Mouse (Mus musculus): ENCODE results near the gene Ctsg.
"Not testable (repeated sequence)": the region's sequence is repeated elsewhere in the genome, so short reads cannot be mapped to it uniquely, and the experiment has no call there.

Ctsg gene

GRCm38 (mm10) chr14:56102386-56102785, at the start of gene Ctsg:
Gene Ctsg (minus strand): TSS chr14:56102574.
- DNase-seq (ENCODE audit: low read depth, low spot score) = no peak

DNA sequence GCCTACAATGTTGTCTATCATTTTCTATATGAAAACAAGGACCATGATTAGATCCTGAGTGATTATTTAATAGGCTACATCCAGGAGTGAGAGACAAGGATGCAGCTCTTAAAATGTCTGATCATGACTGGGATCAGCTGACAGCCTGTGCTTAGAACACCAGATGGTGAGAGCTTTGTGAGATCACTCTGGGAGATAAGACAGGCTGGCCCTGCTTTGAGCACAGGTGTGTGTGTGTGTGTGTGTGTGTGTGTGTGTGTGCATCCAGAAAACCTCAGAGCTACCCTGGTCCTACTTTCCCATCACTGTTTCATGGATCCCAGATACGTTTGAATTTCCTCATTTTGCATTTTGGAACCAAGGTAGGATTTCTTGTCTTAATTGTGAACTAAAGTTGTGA, 31.3 kb upstream of the Ctsg start:
- not testable (repeated sequence) for DNase-seq (ENCODE audit: low read depth, low spot score)

DNA sequence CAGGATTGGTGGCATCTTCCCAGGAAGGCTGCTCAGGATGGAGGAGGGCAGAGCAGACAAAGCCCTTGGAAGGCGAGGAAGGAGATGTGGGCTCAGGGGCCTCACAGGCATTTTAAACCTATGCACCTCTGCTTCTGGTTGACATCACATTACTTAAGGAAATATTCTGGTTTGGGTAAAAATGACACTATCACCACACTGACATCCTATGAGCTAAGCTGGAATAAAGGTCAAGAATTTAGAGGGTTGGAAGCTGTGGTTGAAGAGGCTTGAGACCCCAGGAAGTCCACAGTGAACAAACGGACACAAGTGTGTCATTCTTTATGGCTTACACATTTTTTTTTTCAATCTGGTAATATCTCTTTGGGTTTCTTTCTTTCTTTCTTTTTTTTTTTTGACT, 30.1 kb upstream of the Ctsg start, which contains the start of gene Gzmd:
Gzmd (minus strand) TSS at position 101 of the 400 bp plus-strand sequence.
- DNase-seq (ENCODE audit: low read depth, low spot score) = not testable (repeated sequence)

DNA sequence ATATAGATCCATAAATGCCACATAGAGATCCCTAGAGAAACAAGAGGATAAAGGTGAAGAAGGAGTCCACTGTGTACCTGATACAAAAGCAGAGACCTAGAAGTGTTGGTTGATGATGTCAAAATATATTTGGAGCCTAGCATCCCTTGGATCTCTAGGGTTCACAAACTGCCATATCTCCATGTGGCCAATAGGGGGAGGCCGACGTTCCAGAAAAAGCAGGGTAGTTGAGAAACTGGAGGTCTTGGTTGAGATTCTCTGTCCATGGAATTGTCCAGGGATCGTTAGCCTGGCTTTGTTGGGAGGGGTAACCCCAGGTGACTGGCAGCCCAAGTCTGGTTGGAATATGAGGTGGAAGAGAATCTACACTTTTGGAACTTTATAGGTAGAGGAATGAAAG, 26.0 kb upstream of the Ctsg start:
- no peak for DNase-seq (ENCODE audit: low read depth, low spot score)

- DNase-seq (ENCODE audit: low read depth, low spot score) = no peak
Observed at GRCm38 (mm10) chr14:56123516-56123915, 21.1 kb upstream of the Ctsg start.

- DNase-seq (ENCODE audit: low read depth, low spot score) = no peak
Observed at GRCm38 (mm10) chr14:56120525-56120924, 18.2 kb upstream of the Ctsg start, which contains the start of gene Gzme. Gene Gzme (minus strand): TSS chr14:56120625.

GRCm38 (mm10) chr14:56115531-56116310, 13.3 kb upstream of the Ctsg start:
- DNase-seq (ENCODE audit: low read depth, low spot score) = not testable (repeated sequence)

GRCm38 (mm10) chr14:56105447-56106180, 3.2 kb upstream of the Ctsg start:
- no peak for DNase-seq (ENCODE audit: low read depth, low spot score)

GRCm38 (mm10) chr14:56105016-56105415, 2.6 kb upstream of the Ctsg start:
- no peak for DNase-seq (ENCODE audit: low read depth, low spot score)

GRCm38 (mm10) chr14:56103452-56103851, 1.1 kb upstream of the Ctsg start:
- DNase-seq (ENCODE audit: low read depth, low spot score) = no peak

DNA sequence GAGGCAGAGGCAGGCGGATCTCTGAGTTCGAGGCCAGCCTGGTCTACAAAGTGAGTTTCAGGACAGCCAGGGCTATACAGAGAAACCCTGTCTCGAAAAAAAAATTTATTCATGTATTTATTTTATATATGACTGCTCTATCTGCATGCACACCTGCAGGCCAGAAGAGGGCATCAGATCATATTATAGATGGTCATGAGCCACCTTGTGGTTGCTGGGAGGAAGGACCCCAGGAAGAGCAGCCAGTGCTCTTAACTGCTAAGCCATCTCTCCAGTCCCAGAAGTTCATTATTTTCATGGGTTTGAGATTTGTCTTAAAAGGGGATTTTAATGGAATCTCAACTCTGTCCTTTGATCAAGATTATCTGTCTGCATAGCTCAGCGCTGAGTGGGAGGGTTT, 3.4 kb downstream of the Ctsg start:
- DNase-seq (ENCODE audit: low read depth, low spot score) = no peak

- no peak for DNase-seq (ENCODE audit: low read depth, low spot score)
Observed at GRCm38 (mm10) chr14:56097597-56097996, 4.8 kb downstream of the Ctsg start.

DNA sequence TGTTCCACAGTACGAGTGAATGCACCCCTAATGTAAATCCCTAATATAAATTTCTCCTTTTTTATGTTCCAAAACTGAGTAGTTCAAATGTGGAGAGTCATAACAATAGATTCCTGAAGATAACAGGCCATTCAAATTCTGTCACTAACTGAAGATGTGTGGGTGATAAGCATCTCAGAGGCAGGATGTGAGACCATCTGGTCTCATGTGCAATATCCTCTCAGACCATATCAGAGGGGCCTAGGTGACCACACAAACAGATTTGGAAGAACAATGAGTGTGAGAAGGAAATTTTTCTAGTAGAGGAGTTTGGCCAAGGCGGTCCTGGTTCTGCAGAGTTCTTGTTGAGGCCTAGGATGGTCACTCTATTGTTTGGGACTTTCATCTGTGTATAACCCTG, 9.0 kb downstream of the Ctsg start:
- DNase-seq (ENCODE audit: low read depth, low spot score) = no peak

DNA sequence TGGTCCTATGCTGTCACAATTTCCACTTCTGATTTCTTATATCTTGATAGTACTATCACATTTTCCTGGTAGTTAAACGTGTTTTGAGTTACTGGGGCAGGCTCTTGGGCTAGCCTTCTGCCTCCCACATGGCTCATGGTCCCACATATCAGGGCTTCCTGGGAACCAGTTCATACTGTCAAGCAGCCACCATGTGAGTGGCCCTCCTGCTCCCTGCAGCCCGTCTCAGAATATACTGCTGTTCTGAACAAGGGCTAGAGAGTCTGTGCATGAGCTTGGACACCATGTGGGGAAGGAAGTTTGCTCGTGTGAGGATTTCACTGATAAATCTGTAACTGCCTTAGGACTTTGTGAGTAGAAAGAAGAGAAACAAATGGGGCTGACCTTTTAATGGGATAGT, 15.7 kb downstream of the Ctsg start:
- no peak for DNase-seq (ENCODE audit: low read depth, low spot score)

DNA sequence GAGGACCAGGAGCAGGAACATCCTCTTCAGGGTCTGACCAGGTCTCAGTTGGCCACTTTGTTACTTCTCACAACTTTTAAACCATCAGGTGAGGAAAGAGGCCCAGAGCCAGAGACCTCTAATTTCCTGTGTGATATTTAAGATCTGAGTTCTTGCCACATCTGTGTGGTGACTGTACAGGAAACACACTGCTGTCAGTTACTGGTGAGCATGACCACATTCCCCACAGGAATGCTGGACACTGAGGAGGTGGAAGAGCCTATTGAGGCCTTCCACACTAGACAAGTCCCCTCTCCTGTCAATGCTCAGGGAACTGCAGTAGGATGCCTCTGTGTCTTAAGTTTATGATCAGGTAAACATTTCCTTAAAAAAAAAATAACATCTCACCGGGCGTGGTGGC, 17.2 kb downstream of the Ctsg start, which contains the start of gene Mcpt8:
Mcpt8 (minus strand) TSS at position 107 of the 400 bp plus-strand sequence.
- no peak for DNase-seq (ENCODE audit: low read depth, low spot score)

- DNase-seq (ENCODE audit: low read depth, low spot score) = no peak
Observed at GRCm38 (mm10) chr14:56082016-56082415, 20.4 kb downstream of the Ctsg start.

DNA sequence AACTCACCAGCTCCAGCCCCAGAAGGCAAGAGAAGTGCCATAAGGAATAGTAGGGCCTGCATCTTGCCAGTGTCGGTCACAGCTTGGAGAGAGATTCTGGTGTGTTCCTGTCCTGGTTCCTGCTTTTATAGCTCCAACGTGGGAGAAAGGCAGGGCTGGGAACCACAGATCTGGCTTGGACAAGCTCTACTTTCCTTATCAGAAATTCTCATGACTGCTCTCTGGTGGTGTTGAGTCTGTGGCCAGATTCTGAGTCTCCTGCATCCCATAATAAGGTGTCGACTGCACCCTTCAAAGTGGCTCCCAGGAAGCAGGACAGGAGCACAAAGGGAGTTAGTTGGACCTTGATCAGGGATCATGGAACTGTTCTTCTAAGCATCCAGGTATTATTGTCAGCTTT, 40.2 kb downstream of the Ctsg start, which contains the start of gene Mcpt4:
Mcpt4 (minus strand) TSS at position 101 of the 400 bp plus-strand sequence.
- not testable (repeated sequence) for DNase-seq (ENCODE audit: low read depth, low spot score)

- no peak for DNase-seq (ENCODE audit: low read depth, low spot score)
Observed at GRCm38 (mm10) chr14:56057722-56058121, 44.7 kb downstream of the Ctsg start.

DNA sequence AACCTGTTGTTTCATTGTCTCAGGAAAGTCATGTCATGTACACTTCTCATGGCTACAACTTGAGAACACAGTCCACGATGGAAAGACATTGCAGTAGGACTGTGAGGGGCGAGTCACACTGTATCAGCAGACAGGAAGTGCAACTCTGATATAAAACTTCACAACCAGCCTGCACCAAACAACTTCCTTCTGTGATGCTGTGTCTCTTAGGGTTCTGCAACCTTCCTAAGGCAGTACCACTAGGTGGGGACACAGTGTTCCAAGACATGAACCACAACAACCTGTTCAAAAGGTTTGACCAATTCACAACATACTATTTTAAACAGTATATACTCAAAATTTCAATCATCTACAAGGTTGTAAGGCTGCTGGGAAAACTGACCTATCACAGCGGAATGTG, 47.0 kb downstream of the Ctsg start:
- DNase-seq (ENCODE audit: low read depth, low spot score) = no peak
